In the genomic region with DNA sequence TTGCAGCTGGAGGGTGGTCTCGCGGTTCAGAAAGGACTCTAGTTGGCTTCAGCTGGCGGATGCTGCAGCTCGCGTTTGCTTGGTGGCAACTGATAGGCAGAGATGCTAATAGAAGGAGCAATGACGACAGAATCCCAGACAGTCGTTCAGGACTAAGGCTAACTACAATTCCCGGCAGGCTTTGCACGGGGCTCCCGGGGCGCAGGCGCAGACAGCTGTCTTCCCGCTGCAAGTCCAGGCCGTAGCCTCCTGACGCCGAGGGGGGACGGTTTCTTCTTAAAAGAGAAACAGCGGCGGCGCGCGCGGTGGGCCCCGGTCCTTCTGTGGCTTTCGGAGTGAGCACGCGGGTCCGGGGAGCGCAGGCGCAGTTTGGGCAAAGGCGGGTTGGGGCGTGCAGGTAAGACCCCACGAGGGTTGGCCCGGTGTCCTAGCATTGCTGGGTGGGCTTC, we compare ENCODE assay signal across 8 mouse cellular contexts. TPM values are rescaled to one million over a fixed set of nuclear protein-coding genes. Genes with fewer than 3 reads are reported as not detected.
DNase-seq lines count a peak whose midpoint lies in the region; ATAC-seq and TF ChIP-seq lines count a peak whose summit lies in the region.

A gene (plus strand): TSS at position 210 of the 449 bp plus-strand sequence.

- ATAC-seq in forebrain, embryonic 16.5 days = peak; percentile 90
- ATAC-seq in lung, embryonic 15.5 days (ENCODE audit: borderline replicate concordance, extremely low read depth, low FRiP score, low TSS enrichment) = peak; percentile 75

- in situ Hi-C loops in ES-E14 (cut with MboI; ENCODE audit: low sequenced_read_pairs in 2 of 2, unreplicated experiment in 2 of 2) = no loop called here

- intact Hi-C loops in heart, postnatal 36 days (cut with DNase I) = no loop called here

- H3K9me3 ChIP-seq in ES-E14 (ENCODE audit: control insufficient read depth, insufficient read depth, low read depth, low read length) = no peaks in the 10 kb centered on the region
- H3K9me3 ChIP-seq in forebrain, embryonic 16.5 days (ENCODE audit: control insufficient read depth, low read length) = no peaks in the 10 kb centered on the region
- no peaks in the 10 kb centered on the region for H3K9me3 ChIP-seq in lung, embryonic 15.5 days

- H3K36me3 ChIP-seq in ES-E14 (ENCODE audit: control insufficient read depth, insufficient read depth, low read length, poor library complexity, severe bottlenecking) = peaks cover 18% of the 10 kb centered on the region; the same call in 1 of the 2 replicates
- H3K36me3 ChIP-seq in forebrain, embryonic 16.5 days (ENCODE audit: control insufficient read depth, insufficient read depth) = no peaks in the 10 kb centered on the region
- no peaks in the 10 kb centered on the region for H3K36me3 ChIP-seq in lung, embryonic 15.5 days

- H3K27ac ChIP-seq in ES-E14 (ENCODE audit: insufficient read depth, low read depth, low read length, poor library complexity, severe bottlenecking) = no peak within 1 kb of the TSS
- H3K27ac ChIP-seq in forebrain, embryonic 16.5 days (ENCODE audit: low read length) = peak within 1 kb of the TSS; percentile 66
- peak within 1 kb of the TSS; percentile 84 for H3K27ac ChIP-seq in lung, embryonic 15.5 days

- peak within 1 kb of the TSS; percentile 80 for H3K9ac ChIP-seq in ES-E14 (ENCODE audit: insufficient read depth, low read depth, low read length, poor library complexity, severe bottlenecking)
- H3K9ac ChIP-seq in forebrain, embryonic 16.5 days (replicated peaks; ENCODE audit: low read depth, low read length) = peak within 1 kb of the TSS; percentile 73
- H3K9ac ChIP-seq in lung, embryonic 15.5 days = peak within 1 kb of the TSS; percentile 51

- H3K27me3 ChIP-seq in forebrain, embryonic 16.5 days (replicated peaks; ENCODE audit: control insufficient read depth, insufficient read depth, low read length) = no peaks in the 10 kb centered on the region
- no peaks in the 10 kb centered on the region for H3K27me3 ChIP-seq in lung, embryonic 15.5 days

- H3K4me3 ChIP-seq in ES-E14 (ENCODE audit: insufficient read depth in 1 of 2, low read depth in 1 of 2, low read length in 2 of 2, poor library complexity in 1 of 2, severe bottlenecking in 1 of 2) = peak within 1 kb of the TSS; percentile 69 to 77
- H3K4me3 ChIP-seq in forebrain, embryonic 16.5 days (replicated peaks; ENCODE audit: low read length) = peak within 1 kb of the TSS; percentile 62
- H3K4me3 ChIP-seq in lung, embryonic 15.5 days = peak within 1 kb of the TSS; percentile 57

- H3K4me2 ChIP-seq in forebrain, embryonic 16.5 days (ENCODE audit: low read length) = peak within 1 kb of the TSS; percentile 97
- H3K4me2 ChIP-seq in lung, embryonic 15.5 days = peak within 1 kb of the TSS; percentile 95

- peak; percentile 89 for DNase-seq in ES-E14 (ENCODE audit: low read depth, low spot score)
- peak; percentile 98 for DNase-seq in cerebellum, adult 11-12 months
- peak; percentile 88 to 92 for DNase-seq in heart, postnatal 36 days
- peak; percentile 96 to 97 for DNase-seq in layer of hippocampus, adult 8-10 months (ENCODE audit: low spot score in 2 of 2)
- DNase-seq in ovary, adult 18-20 months (ENCODE audit: low spot score) = peak; percentile 92
- DNase-seq in thymus, postnatal 0 days (ENCODE audit: low spot score) = peak; percentile 94

- peaks cover 2 to 3% of the 10 kb centered on the region in 2 experiments; a peak in 1 of 4 replicates for H3K4me1 ChIP-seq in ES-E14 (ENCODE audit: control insufficient read depth in 2 of 2, insufficient read depth in 2 of 2, low read length in 2 of 2, poor library complexity in 1 of 2)
- peaks cover 17% of the 10 kb centered on the region for H3K4me1 ChIP-seq in forebrain, embryonic 16.5 days (replicated peaks; ENCODE audit: control insufficient read depth, insufficient read depth, low read length)
- peaks cover 22% of the 10 kb centered on the region for H3K4me1 ChIP-seq in lung, embryonic 15.5 days

- WGBS in forebrain, embryonic 16.5 days = under 1% methylated on average over 34 of the region's 34 CpGs
- WGBS in lung, embryonic 15.5 days = under 1% methylated on average over 34 of the region's 34 CpGs

TF ChIP-seq in ES-E14, 5 proteins besides CTCF, POLR2A, EP300 and RAD21:
- TF ChIP-seq MAFK (IDR thresholded peaks at IDR 0.05; ENCODE audit: insufficient read depth, low read depth, low read length) (no peak), ZNF384 (IDR thresholded peaks at IDR 0.05; ENCODE audit: low read depth, low read length) (no peak), CHD2 (IDR thresholded peaks at IDR 0.05; ENCODE audit: low read depth, low read length) (no peak), ZC3H11A (IDR thresholded peaks at IDR 0.05; ENCODE audit: borderline replicate concordance, low read depth, low read length) (peak; percentile 35; the same call in 1 of the 2 replicates), HCFC1 (IDR thresholded peaks at IDR 0.05; ENCODE audit: borderline replicate concordance, insufficient read depth, low read length) (peak; percentile 94)
TF ChIP-seq in ES-E14: peak in this region for 2.

RNA-seq across cellular contexts. Expression of the gene that starts here (rescaled TPM):
- total RNA-seq in ES-E14 (2012; rRNA removed) = 28.0 and 43.2 TPM in 2 replicates
- polyA plus RNA-seq in forebrain, embryonic 16.5 days (2015; fragmentation: Nextera tagmentation; extraction: Ambion mirVana) = 30.8 and 42.9 TPM in 2 replicates
- 1 to 10 TPM; 3.1 to 4.0 TPM for total RNA-seq in heart, postnatal 36 days (2021)
- 10 to 100 TPM; 28.5 to 36.1 (median 32.3) TPM for total RNA-seq in layer of hippocampus, adult 8-10 months (2022)
- 23.4 and 25.6 TPM in 2 replicates for polyA plus RNA-seq in lung, embryonic 15.5 days (2015; fragmentation: Nextera tagmentation; extraction: Ambion mirVana)
- polyA plus RNA-seq in thymus, postnatal 0 days (2015; fragmentation: Nextera tagmentation; extraction: Ambion mirVana) = 12.8 and 14.1 TPM in 2 replicates
